Mouse (Mus musculus): ENCODE measurements around the gene Gnptab. TPM values are rescaled to one million over a fixed set of nuclear protein-coding genes. Genes with fewer than 3 reads are reported as not detected.

The Gnptab gene
- total RNA-seq, 2 experiments from 2014 or later = 33.1 to 36.8 TPM

GRCm38 (mm10) chr10:88374984-88375383 is 3.9 kb upstream of the Gnptab start:
- intact Hi-C loops (cut with DNase I) = loop anchor here (5.0 kb wide), 1 partner anchor 127 kb away; the partner anchor contains the start of gene Chpt1

GRCm38 (mm10) chr10:88376770-88377169 is 2.2 kb upstream of the Gnptab start:
- peak; percentile 93 to 97 for DNase-seq
- intact Hi-C loops (cut with DNase I) = loop anchor here (2.0 to 5.0 kb wide), 2 partner anchors 126 to 292 kb away; partner anchors contain the start of gene Chpt1

More at GRCm38 (mm10) chr10:88374984-88375383, 3.9 kb upstream of the Gnptab start:
- no peak for DNase-seq

GRCm38 (mm10) chr10:88377666-88378065 is 1.3 kb upstream of the Gnptab start:
- DNase-seq = no peak
- intact Hi-C loops (cut with DNase I) = loop anchor here (2.0 to 5.0 kb wide), 3 partner anchors 125 to 353 kb away; partner anchors contain the start of genes Arl1 and Chpt1

GRCm38 (mm10) chr10:88380002-88380401 is 1.1 kb downstream of the Gnptab start:
- intact Hi-C loops (cut with DNase I) = no loop called here
- peak; percentile 81 to 86 for DNase-seq

- intact Hi-C loops (cut with DNase I) = no loop called here
- DNase-seq = peak; percentile 31 to 50
These were observed 1.6 kb downstream of the Gnptab start for GRCm38 (mm10) chr10:88380430-88381060.

- no peak for DNase-seq
- intact Hi-C loops (cut with DNase I) = no loop called here
These were observed 2.4 kb downstream of the Gnptab start for GRCm38 (mm10) chr10:88381286-88381685.

- no peak for DNase-seq
- intact Hi-C loops (cut with DNase I) = no loop called here
These were observed 3.1 kb downstream of the Gnptab start for GRCm38 (mm10) chr10:88382009-88382408.

GRCm38 (mm10) chr10:88383479-88383878 is 4.5 kb downstream of the Gnptab start:
- peak in 1 of 2 experiments; percentile 21 for DNase-seq
- intact Hi-C loops (cut with DNase I) = no loop called here

GRCm38 (mm10) chr10:88384081-88384480 is 5.1 kb downstream of the Gnptab start:
- intact Hi-C loops (cut with DNase I) = no loop called here
- peak in 1 of 2 experiments; percentile 45 for DNase-seq

- intact Hi-C loops (cut with DNase I) = no loop called here
- DNase-seq = no peak
These were observed 6.4 kb downstream of the Gnptab start for GRCm38 (mm10) chr10:88385290-88385689.

- intact Hi-C loops (cut with DNase I) = no loop called here
- no peak for DNase-seq
These were observed 6.8 kb downstream of the Gnptab start for GRCm38 (mm10) chr10:88385758-88386157.

- no peak for DNase-seq
- intact Hi-C loops (cut with DNase I) = no loop called here
These were observed 7.3 kb downstream of the Gnptab start for GRCm38 (mm10) chr10:88386251-88386650.

GRCm38 (mm10) chr10:88389576-88389975 is 10.6 kb downstream of the Gnptab start:
- intact Hi-C loops (cut with DNase I) = no loop called here
- DNase-seq = no peak

GRCm38 (mm10) chr10:88390096-88390790 is 11.3 kb downstream of the Gnptab start:
- DNase-seq = no peak
- intact Hi-C loops (cut with DNase I) = no loop called here

GRCm38 (mm10) chr10:88391495-88391894 is 12.6 kb downstream of the Gnptab start:
- intact Hi-C loops (cut with DNase I) = no loop called here
- no peak for DNase-seq

- no peak for DNase-seq
- intact Hi-C loops (cut with DNase I) = no loop called here
These were observed 13.4 kb downstream of the Gnptab start for GRCm38 (mm10) chr10:88392181-88392847.

GRCm38 (mm10) chr10:88398668-88399243 is 19.8 kb downstream of the Gnptab start:
- intact Hi-C loops (cut with DNase I) = no loop called here
- no peak for DNase-seq

GRCm38 (mm10) chr10:88399271-88399670 is 20.3 kb downstream of the Gnptab start:
- intact Hi-C loops (cut with DNase I) = no loop called here
- DNase-seq = no peak

GRCm38 (mm10) chr10:88403021-88403420 is 24.1 kb downstream of the Gnptab start:
- DNase-seq = no peak
- intact Hi-C loops (cut with DNase I) = no loop called here

GRCm38 (mm10) chr10:88404220-88404619 is 25.3 kb downstream of the Gnptab start:
- DNase-seq = no peak
- intact Hi-C loops (cut with DNase I) = loop anchor here (1.0 kb wide), 1 partner anchor 25 kb away; the partner anchor contains the start of genes Dram1 and Gnptab

GRCm38 (mm10) chr10:88405812-88406211 is 26.9 kb downstream of the Gnptab start:
- peak; percentile 81 to 86 for DNase-seq
- intact Hi-C loops (cut with DNase I) = no loop called here
